Mouse (Mus musculus): ENCODE results near the gene Tmem189. TPM values are rescaled to one million over a fixed set of nuclear protein-coding genes. Genes with fewer than 3 reads are reported as not detected.
A peak's percentile ranks its signal among the peaks of the same experiment; 100 is the strongest.

The Tmem189 gene
- 288 and 414 TPM in 2 replicates for polyA plus RNA-seq (2012; rRNA removed)

DNA sequence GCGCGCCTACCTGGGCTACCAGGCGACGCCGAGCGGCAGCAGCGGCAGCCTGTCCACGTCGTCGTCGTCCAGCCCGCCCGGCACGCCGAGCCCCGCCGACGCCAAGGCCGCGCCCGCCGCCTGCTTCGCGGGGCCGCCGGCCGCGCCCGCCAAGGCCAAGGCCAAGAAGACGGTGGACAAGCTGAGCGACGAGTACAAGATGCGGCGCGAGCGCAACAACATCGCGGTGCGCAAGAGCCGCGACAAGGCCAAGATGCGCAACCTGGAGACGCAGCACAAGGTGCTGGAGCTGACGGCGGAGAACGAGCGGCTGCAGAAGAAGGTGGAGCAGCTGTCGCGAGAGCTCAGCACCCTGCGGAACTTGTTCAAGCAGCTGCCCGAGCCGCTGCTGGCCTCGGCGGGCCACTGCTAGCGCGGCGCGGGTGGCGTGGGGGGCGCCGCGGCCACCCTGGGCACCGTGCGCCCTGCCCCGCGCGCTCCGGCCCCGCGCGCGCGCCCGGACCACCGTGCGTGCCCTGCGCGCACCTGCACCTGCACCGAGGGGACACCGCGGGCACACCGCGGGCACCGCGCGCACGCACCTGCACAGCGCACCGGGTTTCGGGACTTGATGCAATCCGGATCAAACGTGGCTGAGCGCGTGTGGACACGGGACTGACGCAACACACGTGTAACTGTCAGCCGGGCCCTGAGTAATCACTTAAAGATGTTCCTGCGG lies at the start of gene Tmem189:
TSS of gene Tmem189 (minus strand) at position 322 of the 718 bp plus-strand sequence.
- peak; percentile 65 for DNase-seq
- under 1% methylated on average over 98 of the region's 99 CpGs for WGBS
- Histone ChIP-seq H3K27ac (ENCODE audit: insufficient read depth, low read depth, low read length) (peak within 1 kb of the TSS; percentile 70), H3K4me3 (ENCODE audit: insufficient read depth, low read depth, low read length) (peak within 1 kb of the TSS; percentile 89), H3K4me1 (ENCODE audit: control insufficient read depth, insufficient read depth, low read length) (peaks cover 9% of the 10 kb centered on the region; the same call in 1 of the 2 replicates), H3K36me3 (ENCODE audit: control insufficient read depth, insufficient read depth, low read length) (no peaks in the 10 kb centered on the region), H3K27me3 (replicated peaks; ENCODE audit: control insufficient read depth, insufficient read depth, low read length) (no peaks in the 10 kb centered on the region)
- TF ChIP-seq POLR2A (IDR thresholded peaks at IDR 0.05; ENCODE audit: low read depth, low read length): peak; percentile 16
- TF ChIP-seq CTCF (conservative IDR thresholded peaks at IDR 0.05; ENCODE audit: insufficient read depth, insufficient read length, low read depth, low read length): no peak

DNA sequence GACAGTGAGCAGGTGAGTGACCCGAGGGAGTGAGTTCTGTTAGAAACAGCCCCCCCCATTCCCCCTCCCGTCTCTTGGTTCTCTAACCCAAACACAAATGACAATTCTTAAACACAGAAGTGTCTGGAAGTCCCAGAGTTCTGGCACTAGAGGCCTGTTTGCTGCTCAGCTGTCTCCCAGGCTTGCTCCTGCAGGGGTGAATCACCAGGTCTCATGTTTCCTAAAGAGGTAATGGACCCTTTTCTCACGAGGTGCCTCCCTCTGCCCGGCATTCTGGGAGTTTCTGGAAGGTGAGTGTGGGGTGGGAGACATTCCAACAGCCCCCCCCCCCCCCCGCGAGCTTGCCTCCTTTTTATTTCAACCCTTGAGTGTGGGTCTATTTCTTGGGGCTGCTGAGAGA lies 49.4 kb upstream of the Tmem189 start:
- no peak overlapping the region for H3K4me3 ChIP-seq (ENCODE audit: insufficient read depth, low read depth, low read length)
- no peaks in the 10 kb centered on the region for H3K27me3 ChIP-seq (replicated peaks; ENCODE audit: control insufficient read depth, insufficient read depth, low read length)
- no peaks in the 10 kb centered on the region for H3K36me3 ChIP-seq (ENCODE audit: control insufficient read depth, insufficient read depth, low read length)
- 40% methylated on average over 6 of the region's 6 CpGs for WGBS
- DNase-seq: no peak
- H3K27ac ChIP-seq (ENCODE audit: insufficient read depth, low read depth, low read length): no peak overlapping the region
- no peak for TF ChIP-seq POLR2A (IDR thresholded peaks at IDR 0.05; ENCODE audit: low read depth, low read length)
- TF ChIP-seq CTCF (conservative IDR thresholded peaks at IDR 0.05; ENCODE audit: insufficient read depth, insufficient read length, low read depth, low read length): no peak
- H3K4me1 ChIP-seq (ENCODE audit: control insufficient read depth, insufficient read depth, low read length): no peaks in the 10 kb centered on the region

DNA sequence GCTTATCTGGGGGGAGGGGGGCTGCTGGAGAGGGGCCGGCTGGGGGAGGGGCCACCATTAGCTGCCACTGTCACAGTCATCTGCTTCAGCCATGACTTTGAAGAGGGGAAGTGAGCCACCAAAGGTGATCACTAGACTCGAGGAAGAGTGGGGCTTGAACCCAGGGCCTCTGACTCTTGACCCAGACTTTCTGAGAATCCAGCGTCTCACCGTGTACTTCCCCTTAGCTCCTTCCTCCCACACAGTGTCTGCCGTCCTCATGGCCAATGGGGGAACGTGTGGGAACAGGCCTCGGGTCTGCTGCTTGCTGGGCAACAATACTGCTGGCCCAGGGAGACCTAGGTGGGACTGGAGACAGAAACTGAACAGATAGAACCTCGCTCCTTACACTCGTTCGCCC lies 45.2 kb upstream of the Tmem189 start:
- Histone ChIP-seq H3K27me3 (replicated peaks; ENCODE audit: control insufficient read depth, insufficient read depth, low read length) (no peaks in the 10 kb centered on the region), H3K27ac (ENCODE audit: insufficient read depth, low read depth, low read length) (no peak overlapping the region), H3K4me1 (ENCODE audit: control insufficient read depth, insufficient read depth, low read length) (no peaks in the 10 kb centered on the region), H3K4me3 (ENCODE audit: insufficient read depth, low read depth, low read length) (no peak overlapping the region), H3K36me3 (ENCODE audit: control insufficient read depth, insufficient read depth, low read length) (no peaks in the 10 kb centered on the region)
- no peak for DNase-seq
- WGBS: 58% methylated on average over 10 of the region's 10 CpGs
- no peak for TF ChIP-seq POLR2A (IDR thresholded peaks at IDR 0.05; ENCODE audit: low read depth, low read length)
- TF ChIP-seq CTCF (conservative IDR thresholded peaks at IDR 0.05; ENCODE audit: insufficient read depth, insufficient read length, low read depth, low read length): no peak

DNA sequence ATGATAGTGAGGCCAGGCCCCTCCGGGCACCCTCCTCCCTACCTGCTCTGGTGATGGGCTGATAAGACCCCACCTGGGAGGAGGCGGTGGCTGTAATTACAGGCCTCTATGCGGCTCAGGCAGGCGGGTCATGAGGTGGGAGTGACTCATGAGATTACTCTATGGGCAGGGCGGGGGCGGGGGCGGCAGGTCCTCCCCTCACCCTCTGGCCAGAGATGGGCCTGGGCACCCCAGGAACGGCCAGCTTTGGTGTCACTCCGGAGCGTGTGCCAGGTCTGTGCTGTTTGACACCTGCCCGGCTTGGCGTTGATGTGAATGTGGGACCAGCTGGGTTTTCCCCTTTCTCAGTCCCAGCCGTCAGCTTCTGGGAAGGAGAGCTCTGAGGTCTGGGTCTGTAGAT lies 41.5 kb upstream of the Tmem189 start:
- 86% methylated on average over 13 of the region's 13 CpGs for WGBS
- no peaks in the 10 kb centered on the region for H3K4me1 ChIP-seq (ENCODE audit: control insufficient read depth, insufficient read depth, low read length)
- no peak for DNase-seq
- TF ChIP-seq POLR2A (IDR thresholded peaks at IDR 0.05; ENCODE audit: low read depth, low read length) (no peak), CTCF (conservative IDR thresholded peaks at IDR 0.05; ENCODE audit: insufficient read depth, insufficient read length, low read depth, low read length) (no peak)
- no peaks in the 10 kb centered on the region for H3K36me3 ChIP-seq (ENCODE audit: control insufficient read depth, insufficient read depth, low read length)
- H3K27ac ChIP-seq (ENCODE audit: insufficient read depth, low read depth, low read length): no peak overlapping the region
- no peak overlapping the region for H3K4me3 ChIP-seq (ENCODE audit: insufficient read depth, low read depth, low read length)
- H3K27me3 ChIP-seq (replicated peaks; ENCODE audit: control insufficient read depth, insufficient read depth, low read length): no peaks in the 10 kb centered on the region

DNA sequence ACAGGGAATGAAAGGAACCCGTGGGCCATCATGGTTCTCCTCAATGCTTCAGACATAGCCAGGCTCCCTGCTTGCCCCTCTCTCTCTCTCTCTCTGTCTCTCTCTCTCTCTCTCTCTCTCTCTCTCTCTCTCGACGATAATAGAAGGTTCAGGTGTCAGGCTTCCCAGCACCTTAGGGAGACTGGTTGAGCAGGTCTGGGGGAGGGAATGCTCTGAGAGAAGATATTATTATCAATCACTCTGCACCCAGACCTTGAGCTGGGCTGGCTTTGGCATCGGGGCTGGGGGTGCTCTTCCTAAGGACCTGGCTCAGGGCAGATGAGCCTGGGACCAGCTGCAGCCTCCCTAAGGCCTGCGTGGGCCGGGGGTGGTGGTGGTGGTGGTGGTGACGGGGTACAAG lies 40.4 kb upstream of the Tmem189 start:
- Histone ChIP-seq H3K36me3 (ENCODE audit: control insufficient read depth, insufficient read depth, low read length) (no peaks in the 10 kb centered on the region), H3K27me3 (replicated peaks; ENCODE audit: control insufficient read depth, insufficient read depth, low read length) (no peaks in the 10 kb centered on the region), H3K4me1 (ENCODE audit: control insufficient read depth, insufficient read depth, low read length) (no peaks in the 10 kb centered on the region), H3K27ac (ENCODE audit: insufficient read depth, low read depth, low read length) (no peak overlapping the region), H3K4me3 (ENCODE audit: insufficient read depth, low read depth, low read length) (no peak overlapping the region)
- no peak for DNase-seq
- TF ChIP-seq POLR2A (IDR thresholded peaks at IDR 0.05; ENCODE audit: low read depth, low read length) (no peak), CTCF (conservative IDR thresholded peaks at IDR 0.05; ENCODE audit: insufficient read depth, insufficient read length, low read depth, low read length) (no peak)
- WGBS: 69% methylated on average over 7 of the region's 7 CpGs

DNA sequence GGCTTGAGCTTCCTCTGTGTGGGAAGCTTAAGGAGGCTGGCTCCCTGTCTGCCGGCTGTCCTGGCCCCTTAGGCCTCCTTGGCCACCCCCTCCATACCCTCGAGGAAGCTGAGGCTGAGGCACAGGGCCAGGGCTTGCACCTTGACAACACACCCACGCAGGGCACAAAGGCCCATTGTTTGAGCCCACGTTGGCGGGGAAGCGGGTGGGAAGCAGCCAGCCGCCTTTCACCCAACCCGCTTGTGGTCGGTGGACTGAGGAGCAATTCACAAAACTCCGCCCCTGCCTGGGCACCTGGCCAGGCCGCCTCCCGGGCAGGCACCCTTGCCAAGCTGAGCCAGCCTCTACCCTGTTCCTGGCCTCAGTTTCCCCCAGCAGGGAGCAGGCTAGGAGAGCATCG lies 37.5 kb upstream of the Tmem189 start:
- no peaks in the 10 kb centered on the region for H3K27me3 ChIP-seq (replicated peaks; ENCODE audit: control insufficient read depth, insufficient read depth, low read length)
- peak; percentile 83 for DNase-seq
- H3K36me3 ChIP-seq (ENCODE audit: control insufficient read depth, insufficient read depth, low read length): no peaks in the 10 kb centered on the region
- no peak overlapping the region for H3K27ac ChIP-seq (ENCODE audit: insufficient read depth, low read depth, low read length)
- H3K4me1 ChIP-seq (ENCODE audit: control insufficient read depth, insufficient read depth, low read length): no peaks in the 10 kb centered on the region; the same call in 1 of the 2 replicates
- no peak overlapping the region for H3K4me3 ChIP-seq (ENCODE audit: insufficient read depth, low read depth, low read length)
- 21% methylated on average over 13 of the region's 13 CpGs for WGBS
- TF ChIP-seq CTCF (conservative IDR thresholded peaks at IDR 0.05; ENCODE audit: insufficient read depth, insufficient read length, low read depth, low read length) (no peak), POLR2A (IDR thresholded peaks at IDR 0.05; ENCODE audit: low read depth, low read length) (no peak)

DNA sequence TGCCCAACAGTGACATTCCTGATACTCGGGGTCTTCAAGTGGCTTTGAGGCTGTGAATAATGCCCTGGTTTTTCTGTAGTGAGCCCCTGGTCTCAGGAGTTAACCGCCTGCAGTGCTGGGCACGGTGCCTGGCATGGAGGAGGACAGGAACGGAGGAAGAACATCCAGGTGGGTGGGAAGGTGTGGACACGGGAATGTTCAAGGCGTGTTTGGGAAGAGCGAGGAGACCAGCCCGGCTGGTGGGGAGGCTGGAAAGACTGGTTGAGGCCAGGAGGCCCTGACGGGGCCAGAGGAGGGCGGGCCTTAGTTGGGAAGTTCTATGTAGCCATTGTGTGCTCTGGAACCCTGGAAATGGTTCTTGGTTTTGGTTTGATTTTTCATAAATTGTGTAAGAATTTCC lies 36.3 kb upstream of the Tmem189 start:
- Histone ChIP-seq H3K4me1 (ENCODE audit: control insufficient read depth, insufficient read depth, low read length) (no peaks in the 10 kb centered on the region; the same call in 1 of the 2 replicates), H3K4me3 (ENCODE audit: insufficient read depth, low read depth, low read length) (no peak overlapping the region), H3K36me3 (ENCODE audit: control insufficient read depth, insufficient read depth, low read length) (no peaks in the 10 kb centered on the region), H3K27me3 (replicated peaks; ENCODE audit: control insufficient read depth, insufficient read depth, low read length) (no peaks in the 10 kb centered on the region), H3K27ac (ENCODE audit: insufficient read depth, low read depth, low read length) (no peak overlapping the region)
- 96% methylated on average over 10 of the region's 10 CpGs for WGBS
- TF ChIP-seq POLR2A (IDR thresholded peaks at IDR 0.05; ENCODE audit: low read depth, low read length) (no peak), CTCF (conservative IDR thresholded peaks at IDR 0.05; ENCODE audit: insufficient read depth, insufficient read length, low read depth, low read length) (no peak)
- DNase-seq: no peak

All from kidney, adult 2 months (tissue).